Mouse (Mus musculus) thymus, adult 2 months (tissue): ENCODE measurements around the gene Olfr549. TPM values are rescaled to one million over a fixed set of nuclear protein-coding genes. Genes with fewer than 3 reads are reported as not detected.
A peak's percentile ranks its signal among the peaks of the same experiment; 100 is the strongest.

Source experiments
- DNase-seq: peaks from one replicate; pipeline ENCODE4 v3.0.0; 2021
- H3K27ac ChIP-seq: fragments of 200-500 bp; 2 replicates; pipeline ENCODE4 v1.5.1; 2012; ENCODE audit warnings: low read length, control low read depth; ENCODE audit not compliant: control insufficient read depth, insufficient read depth
- H3K27me3 ChIP-seq: fragments of 200-500 bp; 2 replicates; pipeline ENCODE4 v1.6.1; 2012; ENCODE audit warnings: mild to moderate bottlenecking, low read length, moderate library complexity, mixed read lengths; ENCODE audit not compliant: control insufficient read depth, insufficient read depth
- H3K36me3 ChIP-seq: fragments of 200-500 bp; 2 replicates; pipeline ENCODE4 v1.6.1; 2012; ENCODE audit warnings: mild to moderate bottlenecking, low read length, moderate library complexity; ENCODE audit not compliant: control insufficient read depth, insufficient read depth
- H3K4me1 ChIP-seq: fragments of 200-500 bp; replicated peaks from 2 replicates; pipeline ENCODE4 v1.6.1; 2012; ENCODE audit warnings: low read length; ENCODE audit not compliant: control insufficient read depth, insufficient read depth
- H3K4me3 ChIP-seq: fragments of 200-500 bp; 2 replicates; pipeline ENCODE4 v1.5.1; 2012; ENCODE audit warnings: mild to moderate bottlenecking, low read length, control low read depth, moderate library complexity; ENCODE audit not compliant: control insufficient read depth, insufficient read depth
- CTCF ChIP-seq: fragments of 200-500 bp; IDR thresholded peaks from 2 replicates; pipeline ENCODE4 v1.5.1; 2012; ENCODE audit warnings: mild to moderate bottlenecking, control low read depth, low read length, moderate library complexity, borderline replicate concordance; ENCODE audit not compliant: control insufficient read depth, poor library complexity, insufficient read depth; ENCODE audit errors: extremely low read depth
- POLR2A ChIP-seq: fragments of 200-500 bp; IDR thresholded peaks from 2 replicates; pipeline ENCODE4 v1.6.1; 2012; ENCODE audit warnings: mild to moderate bottlenecking, low read length, control low read depth, moderate library complexity; ENCODE audit not compliant: control insufficient read depth, poor library complexity, insufficient read depth; ENCODE audit errors: extremely low read depth
- WGBS: fragments of 180-500 bp; shearing (Covaris S2); methylation state at CpG from one replicate; pipeline ENCODE4 v1.1.7; 2018; 5-methylcytosine and 5-hydroxymethylcytosine counted together
- polyA plus RNA-seq: library from polyadenylated mRNA; depleted of rRNA; stranded (reverse); fragments of >200 nt; gene quantifications from 2 replicates; pipeline ENCODE4 v1.2.3, GENCODE M21; 2012

The Olfr549 gene
- polyA plus RNA-seq, 1 experiment = not detected

- DNase-seq = no peak
- no peaks in the 10 kb centered on the region for H3K27me3 ChIP-seq
- H3K4me3 ChIP-seq = no peak within 1 kb of the TSS
- no peaks in the 10 kb centered on the region for H3K36me3 ChIP-seq
- TF ChIP-seq CTCF (no peak), POLR2A (no peak)
- no peak within 1 kb of the TSS for H3K27ac ChIP-seq
- 86% methylated on average over 2 of the region's 2 CpGs for WGBS
- no peaks in the 10 kb centered on the region for H3K4me1 ChIP-seq
These were observed 9.1 kb upstream of the Olfr549 start, which contains the start of gene Olfr548-ps1 for GRCm38 (mm10) chr7:102540596-102540995. Olfr548-ps1 (plus strand) TSS chr7:102540896.

- Histone ChIP-seq H3K27me3 (no peaks in the 10 kb centered on the region), H3K4me1 (no peaks in the 10 kb centered on the region), H3K4me3 (no peak overlapping the region), H3K27ac (no peak overlapping the region), H3K36me3 (no peaks in the 10 kb centered on the region)
- TF ChIP-seq POLR2A (no peak), CTCF (no peak)
- no peak for DNase-seq
- WGBS = 67% methylated on average over 3 of the region's 3 CpGs
These were observed 8.4 kb upstream of the Olfr549 start for GRCm38 (mm10) chr7:102541251-102541650.

- Histone ChIP-seq H3K36me3 (peaks cover 3% of the 10 kb centered on the region; the same call in 1 of the 2 replicates), H3K4me3 (no peak overlapping the region), H3K27ac (no peak overlapping the region), H3K27me3 (no peaks in the 10 kb centered on the region), H3K4me1 (no peaks in the 10 kb centered on the region)
- 48% methylated on average over 3 of the region's 3 CpGs for WGBS
- TF ChIP-seq POLR2A (no peak), CTCF (no peak)
- no peak for DNase-seq
These were observed 3.6 kb downstream of the Olfr549 start for GRCm38 (mm10) chr7:102553279-102553678.

- peak; percentile 89 for DNase-seq
- peaks cover 20% of the 10 kb centered on the region for H3K36me3 ChIP-seq
- WGBS = 6% methylated on average over 10 of the region's 10 CpGs
- H3K4me3 ChIP-seq = peak within 1 kb of the TSS; percentile 73
- peaks cover 6% of the 10 kb centered on the region for H3K4me1 ChIP-seq
- no peaks in the 10 kb centered on the region for H3K27me3 ChIP-seq
- peak within 1 kb of the TSS; percentile 71 for H3K27ac ChIP-seq
- no peak for TF ChIP-seq CTCF
- TF ChIP-seq POLR2A = 0 out of 2 replicates have a peak, but pooled peaks have one; percentile 44
These were observed 15.6 kb downstream of the Olfr549 start, which contains the start of gene Trim21 for GRCm38 (mm10) chr7:102564999-102565997. Trim21 (minus strand) TSS chr7:102565486.

- 60% methylated on average over 4 of the region's 4 CpGs for WGBS
- Histone ChIP-seq H3K27me3 (no peaks in the 10 kb centered on the region), H3K27ac (no peak overlapping the region), H3K36me3 (peaks cover 17% of the 10 kb centered on the region), H3K4me3 (no peak overlapping the region), H3K4me1 (peaks cover 6% of the 10 kb centered on the region)
- TF ChIP-seq CTCF = no peak
- TF ChIP-seq POLR2A = no peak
- DNase-seq = no peak
These were observed 16.5 kb downstream of the Olfr549 start for GRCm38 (mm10) chr7:102566219-102566618.

- Histone ChIP-seq H3K4me3 (no peak within 1 kb of the TSS), H3K4me1 (0 out of 2 replicates have a peak, but pooled peaks cover 2% of the 10 kb centered on the region), H3K36me3 (no peaks in the 10 kb centered on the region), H3K27me3 (no peaks in the 10 kb centered on the region), H3K27ac (no peak within 1 kb of the TSS)
- WGBS = 98% methylated on average over 8 of the region's 8 CpGs
- TF ChIP-seq CTCF (no peak), POLR2A (no peak)
- no peak for DNase-seq
These were observed 21.5 kb downstream of the Olfr549 start, which contains the start of gene Olfr550 for GRCm38 (mm10) chr7:102571142-102571541. Olfr550 (plus strand) TSS chr7:102571442.
